Mouse (Mus musculus) limb, embryonic 10.5 days (tissue): ENCODE results near the gene Hsf3. TPM values are rescaled to one million over a fixed set of nuclear protein-coding genes. Genes with fewer than 3 reads are reported as not detected.
"Not testable (repeated sequence)": the region's sequence is repeated elsewhere in the genome, so short reads cannot be mapped to it uniquely, and the experiment has no call there.

Experiments used
- DNase-seq: peaks from one replicate; pipeline ENCODE4 v3.0.0-alpha.2; 2017; ENCODE audit warnings: low spot score
- H3K27ac ChIP-seq: fragments of 300-500 bp; sonication (generic); 2 replicates; pipeline ENCODE4 v1.5.1; 2016; ENCODE audit warnings: mild to moderate bottlenecking
- H3K27me3 ChIP-seq: fragments of 300-500 bp; sonication (generic); 2 replicates; pipeline ENCODE4 v1.6.1; 2016; ENCODE audit warnings: low read depth, mild to moderate bottlenecking; ENCODE audit not compliant: poor library complexity, severe bottlenecking
- H3K36me3 ChIP-seq: fragments of 300-500 bp; sonication (generic); 2 replicates; pipeline ENCODE4 v1.6.1; 2016; ENCODE audit warnings: mild to moderate bottlenecking, moderate library complexity
- H3K4me1 ChIP-seq: fragments of 300-500 bp; sonication (generic); 2 replicates; pipeline ENCODE4 v1.6.1; 2016
- H3K4me3 ChIP-seq: fragments of 300-500 bp; sonication (generic); 2 replicates; pipeline ENCODE4 v1.5.1; 2016; ENCODE audit warnings: mild to moderate bottlenecking, moderate library complexity
- H3K9me3 ChIP-seq: fragments of 300-500 bp; sonication (generic); replicated peaks from 2 replicates; pipeline ENCODE4 v1.6.1; 2016; ENCODE audit warnings: mild to moderate bottlenecking
- WGBS: fragments of 180-500 bp; shearing (Covaris S2); methylation state at CpG from one replicate; pipeline ENCODE4 v1.1.7; 2016; 5-methylcytosine and 5-hydroxymethylcytosine counted together
- polyA plus RNA-seq: library from polyadenylated mRNA; unstranded; fragments of >200 nt; fragmentation: Nextera tagmentation; extraction: Ambion mirVana; gene quantifications from 2 replicates; pipeline ENCODE4 v1.2.1, GENCODE M21; 2016

The Hsf3 gene
- 0.13 TPM in 1 of 2 replicates, not detected in the other for polyA plus RNA-seq

DNA sequence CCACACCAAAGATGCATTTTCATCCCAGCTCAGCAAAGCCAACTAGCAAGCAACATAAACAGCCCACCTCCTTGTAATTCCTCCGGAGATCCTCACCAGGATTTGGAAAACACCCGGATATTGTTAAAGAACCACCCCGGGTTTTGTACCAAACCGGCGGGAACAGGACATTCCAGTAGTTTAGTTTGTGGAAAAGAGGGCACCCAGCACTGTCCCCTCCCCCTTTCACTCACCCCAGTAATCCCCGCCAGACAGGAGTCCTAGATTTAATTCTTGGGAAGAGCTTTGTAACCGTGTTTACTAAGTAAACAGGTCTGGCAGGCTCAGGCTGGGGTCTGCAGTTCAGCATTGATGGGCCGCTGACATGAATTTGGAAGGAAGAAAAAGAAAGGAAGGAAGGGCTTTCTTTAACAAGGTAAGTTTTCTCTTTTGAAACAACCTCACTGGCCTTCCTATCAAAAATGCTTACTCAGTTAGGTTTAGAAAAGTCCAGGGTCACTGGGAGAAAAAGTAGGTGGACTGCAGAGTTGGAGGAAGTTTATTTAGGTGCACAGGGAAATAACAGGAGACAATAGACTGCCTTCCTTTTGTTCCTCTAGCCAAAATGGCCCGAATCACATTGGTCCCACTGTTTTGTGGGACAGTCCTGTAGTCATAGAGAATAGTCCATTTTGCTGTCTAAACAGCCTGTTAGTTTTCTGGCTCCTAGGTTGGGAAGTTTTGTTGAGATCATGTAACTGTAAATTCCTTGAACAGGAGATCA lies at the start of gene Hsf3:
Gene Hsf3 (minus strand): TSS at position 94 of the 763 bp plus-strand sequence.
- Histone ChIP-seq H3K27ac (peak within 1 kb of the TSS; percentile 83), H3K4me1 (no peaks in the 10 kb centered on the region), H3K27me3 (0 out of 2 replicates have a peak, but pooled peaks cover 7% of the 10 kb centered on the region), H3K4me3 (peak within 1 kb of the TSS; percentile 49), H3K36me3 (no peaks in the 10 kb centered on the region), H3K9me3 (no peaks in the 10 kb centered on the region)
- DNase-seq, result peak; percentile 36
- 14% methylated on average over 9 of the region's 9 CpGs for whole genome bisulfite sequencing

DNA sequence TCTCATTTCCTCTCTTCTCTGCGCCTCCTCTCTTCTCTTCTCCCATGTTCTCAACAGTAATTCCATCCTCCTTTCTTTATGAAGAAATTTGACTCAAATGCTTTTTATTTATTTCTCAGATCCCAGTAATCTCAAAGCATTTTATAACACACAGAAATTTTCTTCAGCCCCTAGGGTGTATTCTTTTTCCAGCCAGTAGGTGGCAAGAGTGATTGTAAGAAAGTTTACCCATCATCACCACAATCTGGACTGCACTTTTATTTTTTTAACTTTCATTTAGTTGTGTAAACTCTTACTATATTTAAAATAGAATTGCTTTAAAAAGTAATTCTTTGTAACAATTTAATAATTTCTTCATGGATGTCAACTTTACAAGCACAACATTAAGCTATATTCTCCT lies 45.5 kb upstream of the Hsf3 start:
- Histone ChIP-seq H3K36me3 (peaks cover 4% of the 10 kb centered on the region; the same call in 1 of the 2 replicates), H3K9me3 (no peaks in the 10 kb centered on the region), H3K4me3 (no peak overlapping the region), H3K4me1 (no peaks in the 10 kb centered on the region), H3K27ac (no peak overlapping the region), H3K27me3 (no peaks in the 10 kb centered on the region)
- no peak for DNase-seq
- WGBS, result 56% methylated on average over 1 of the region's 1 CpGs

DNA sequence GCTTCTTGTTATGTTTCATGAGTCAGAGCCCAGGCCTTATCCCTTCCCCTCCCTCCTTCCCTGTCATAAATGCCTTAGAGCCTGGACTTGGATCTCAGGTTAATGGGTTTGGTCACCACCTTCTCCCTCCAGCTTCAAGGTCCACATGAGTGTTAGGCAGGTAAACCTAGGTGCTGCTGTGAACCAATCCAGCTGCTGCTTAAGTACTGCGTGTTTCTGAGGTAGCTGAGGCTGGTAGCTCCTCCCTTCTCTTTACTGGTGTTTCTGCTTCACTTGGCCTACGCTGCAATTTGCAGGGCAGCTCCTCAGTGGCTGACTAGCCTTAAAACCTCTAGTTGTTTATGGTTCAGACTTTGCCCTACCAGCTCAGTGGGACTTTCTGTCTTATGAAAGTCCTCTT lies 945 bp downstream of the Hsf3 start, which contains the start of gene Heph:
Gene Heph (plus strand): TSS at position 211 of the 400 bp plus-strand sequence.
- Histone ChIP-seq H3K4me1 (no peaks in the 10 kb centered on the region), H3K36me3 (no peaks in the 10 kb centered on the region), H3K9me3 (no peaks in the 10 kb centered on the region), H3K27ac (peak within 1 kb of the TSS; percentile 83; the same call in 1 of the 2 replicates), H3K27me3 (0 out of 2 replicates have a peak, but pooled peaks cover 7% of the 10 kb centered on the region), H3K4me3 (peak within 1 kb of the TSS; percentile 49)
- DNase-seq, result no peak
- WGBS, result 51% methylated on average over 2 of the region's 2 CpGs

DNA sequence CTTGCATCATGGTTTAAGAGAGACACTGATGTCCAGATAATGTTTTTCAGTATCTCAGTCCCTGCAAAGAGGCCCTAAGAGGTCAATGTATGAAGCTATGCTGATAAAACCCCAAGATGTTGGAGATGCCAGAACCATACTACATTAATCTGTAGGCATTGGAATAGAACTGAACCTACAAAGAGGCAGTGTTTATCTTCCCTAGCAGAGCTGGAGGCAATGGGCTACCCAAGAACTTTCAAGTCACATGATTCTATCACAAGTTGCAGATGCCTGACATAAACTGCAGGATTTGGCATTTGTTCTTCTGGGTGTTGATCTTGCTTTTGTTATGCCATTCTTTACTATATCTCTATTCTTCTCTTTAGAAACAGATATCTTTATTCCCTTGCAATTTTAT lies 36.7 kb downstream of the Hsf3 start:
- Histone ChIP-seq H3K27ac (no peak overlapping the region), H3K36me3 (no peaks in the 10 kb centered on the region), H3K27me3 (no peaks in the 10 kb centered on the region), H3K4me1 (no peaks in the 10 kb centered on the region), H3K9me3 (no peaks in the 10 kb centered on the region), H3K4me3 (no peak overlapping the region)
- no peak for DNase-seq

DNA sequence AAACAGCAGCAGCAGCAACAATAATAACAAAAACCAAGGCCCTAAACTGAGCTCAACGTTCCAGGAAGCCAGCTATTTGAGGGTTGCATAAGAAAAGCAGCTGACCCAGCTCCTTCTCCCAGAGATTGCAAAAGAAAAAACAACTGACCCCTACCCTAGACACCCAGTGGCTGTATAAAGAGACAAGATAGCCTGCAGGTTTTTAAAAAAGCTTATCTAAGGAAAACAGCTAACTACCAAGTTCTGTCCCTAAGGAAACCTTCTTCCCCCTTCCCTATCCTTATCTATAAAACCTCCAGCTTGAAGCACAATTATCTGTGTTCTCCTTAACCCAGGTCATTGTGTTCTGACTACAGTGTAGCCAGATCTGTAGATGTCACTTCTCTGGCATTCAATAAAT lies 38.4 kb downstream of the Hsf3 start:
- no peaks in the 10 kb centered on the region for H3K4me1 ChIP-seq
- WGBS, result 75% methylated on average over 1 of the region's 1 CpGs
- no peak for DNase-seq

DNA sequence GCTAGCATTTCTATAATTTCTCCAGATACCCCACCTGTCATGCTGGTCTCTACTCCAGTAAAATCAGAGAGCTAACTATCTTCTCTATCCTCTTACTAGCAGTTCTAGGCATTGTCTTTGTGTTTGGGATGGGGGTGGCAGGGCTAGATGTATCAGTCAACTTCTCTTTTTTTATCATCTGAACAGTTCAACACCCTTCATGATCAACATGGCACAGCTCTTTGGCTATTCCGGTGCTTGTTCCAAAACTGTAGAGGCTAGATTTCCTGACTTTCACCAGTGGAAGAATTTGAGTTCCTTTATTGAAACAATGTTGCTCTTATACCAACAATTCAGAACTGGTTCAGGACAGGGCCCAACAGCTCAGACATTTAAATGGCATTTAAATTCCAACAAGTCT lies 39.1 kb downstream of the Hsf3 start:
- 100% methylated on average over 1 of the region's 1 CpGs for WGBS

More for the DNA sequence above, 38.4 kb downstream of the Hsf3 start:
- no peak overlapping the region for H3K4me3 ChIP-seq
- no peaks in the 10 kb centered on the region for H3K36me3 ChIP-seq
- no peaks in the 10 kb centered on the region for H3K9me3 ChIP-seq
- H3K27ac ChIP-seq, result no peak overlapping the region
- H3K27me3 ChIP-seq, result no peaks in the 10 kb centered on the region

DNA sequence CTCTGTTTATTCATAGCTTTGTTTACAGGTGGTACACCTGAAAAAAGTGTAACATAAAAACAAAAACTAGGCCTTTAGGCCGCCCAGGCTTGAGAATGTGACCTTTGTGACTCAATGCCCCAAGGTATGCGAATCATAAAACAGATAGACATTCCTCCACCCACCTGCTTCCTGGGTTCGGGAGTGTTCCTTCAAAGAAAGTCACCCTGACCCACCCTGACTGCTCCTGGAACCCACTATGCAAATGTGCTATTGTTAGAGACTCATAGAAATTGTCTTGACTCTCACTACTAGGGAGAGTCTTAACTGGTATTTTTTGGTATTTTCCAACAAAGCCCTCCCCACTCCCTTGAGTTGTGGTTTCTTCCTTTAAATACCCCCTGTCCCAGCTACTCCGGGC lies 40.7 kb downstream of the Hsf3 start:
- not testable (repeated sequence) for H3K4me3 ChIP-seq, H3K27me3 ChIP-seq, H3K36me3 ChIP-seq, H3K9me3 ChIP-seq, H3K4me1 ChIP-seq, H3K27ac ChIP-seq, DNase-seq
- WGBS, result 82% methylated on average over 4 of the region's 4 CpGs

More for the DNA sequence above, 39.1 kb downstream of the Hsf3 start:
- no peak for DNase-seq
- no peaks in the 10 kb centered on the region for H3K9me3 ChIP-seq
- H3K4me3 ChIP-seq, result no peak overlapping the region
- no peaks in the 10 kb centered on the region for H3K36me3 ChIP-seq
- no peak overlapping the region for H3K27ac ChIP-seq
- no peaks in the 10 kb centered on the region for H3K27me3 ChIP-seq
- H3K4me1 ChIP-seq, result no peaks in the 10 kb centered on the region

DNA sequence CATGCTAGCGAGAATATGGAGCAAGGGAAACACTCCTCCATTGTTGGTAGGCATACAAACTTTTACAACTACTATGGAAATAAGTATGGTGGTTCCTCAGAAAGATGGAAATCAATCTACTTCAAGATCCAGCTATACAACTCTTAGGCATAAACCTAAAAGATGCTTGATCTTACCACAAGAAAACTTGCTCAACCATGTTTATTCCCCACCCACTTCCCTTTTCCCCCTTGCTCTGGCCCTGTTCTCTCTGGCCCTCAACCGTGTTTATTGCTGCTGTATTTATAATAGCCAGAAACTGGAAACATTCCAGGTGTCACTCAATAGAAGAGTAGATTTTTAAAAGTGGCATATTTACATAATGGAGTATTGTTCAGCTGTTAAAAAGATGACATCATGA lies 117.0 kb downstream of the Hsf3 start:
- Histone ChIP-seq H3K27me3 (no peaks in the 10 kb centered on the region), H3K4me3 (no peak overlapping the region), H3K4me1 (no peaks in the 10 kb centered on the region), H3K36me3 (no peaks in the 10 kb centered on the region), H3K27ac (no peak overlapping the region), H3K9me3 (no peaks in the 10 kb centered on the region)
- WGBS, result 80% methylated on average over 2 of the region's 2 CpGs
- DNase-seq, result no peak

DNA sequence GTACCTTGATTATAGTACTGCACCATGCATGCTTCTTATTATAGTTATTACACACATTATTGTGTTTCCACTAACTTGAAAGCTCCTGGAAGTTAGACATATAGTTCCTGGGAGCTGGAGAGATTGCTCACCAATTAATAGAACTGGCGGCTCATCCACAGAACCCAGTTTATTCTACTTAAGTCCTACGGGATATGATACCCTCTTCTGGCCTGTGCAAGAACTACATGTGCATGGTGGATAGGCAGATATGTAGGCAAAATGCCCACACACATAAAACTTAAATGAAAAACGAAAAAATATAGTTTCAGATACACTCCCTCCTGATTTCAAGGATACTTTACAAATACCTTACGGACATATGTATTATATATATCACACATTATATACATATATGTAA lies 126.3 kb downstream of the Hsf3 start:
- H3K4me3 ChIP-seq, result no peak overlapping the region
- H3K27ac ChIP-seq, result no peak overlapping the region
- DNase-seq, result no peak
- no peaks in the 10 kb centered on the region for H3K4me1 ChIP-seq
- H3K36me3 ChIP-seq, result no peaks in the 10 kb centered on the region
- no peaks in the 10 kb centered on the region for H3K9me3 ChIP-seq
- no peaks in the 10 kb centered on the region for H3K27me3 ChIP-seq
- WGBS, result 51% methylated on average over 4 of the region's 4 CpGs

DNA sequence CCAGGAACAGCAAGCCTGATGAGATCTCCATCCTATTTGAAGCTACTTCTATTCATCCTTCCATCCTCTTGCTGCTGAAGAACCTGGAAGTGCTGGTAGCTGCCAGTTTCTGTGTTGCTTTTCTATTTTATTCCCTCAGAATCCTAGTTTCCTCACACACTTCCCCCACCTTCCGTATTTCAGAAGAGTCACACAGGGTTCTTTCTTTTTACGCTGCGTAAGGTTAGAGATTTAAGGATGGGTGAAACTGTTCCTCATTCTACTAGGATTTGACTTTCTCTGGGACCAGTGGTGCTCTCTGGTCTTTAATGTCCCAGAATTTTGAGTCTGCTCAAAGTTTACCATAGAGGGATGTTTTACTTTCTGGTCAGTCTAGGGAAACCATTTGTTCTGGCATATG lies 162.8 kb downstream of the Hsf3 start, which contains the start of gene Vsig4:
Gene Vsig4 (minus strand): TSS at position 101 of the 400 bp plus-strand sequence.
- Histone ChIP-seq H3K27ac (no peak within 1 kb of the TSS), H3K9me3 (no peaks in the 10 kb centered on the region), H3K4me3 (no peak within 1 kb of the TSS), H3K4me1 (no peaks in the 10 kb centered on the region), H3K27me3 (no peaks in the 10 kb centered on the region), H3K36me3 (no peaks in the 10 kb centered on the region)
- DNase-seq, result no peak
- WGBS, result 86% methylated on average over 3 of the region's 3 CpGs

DNA sequence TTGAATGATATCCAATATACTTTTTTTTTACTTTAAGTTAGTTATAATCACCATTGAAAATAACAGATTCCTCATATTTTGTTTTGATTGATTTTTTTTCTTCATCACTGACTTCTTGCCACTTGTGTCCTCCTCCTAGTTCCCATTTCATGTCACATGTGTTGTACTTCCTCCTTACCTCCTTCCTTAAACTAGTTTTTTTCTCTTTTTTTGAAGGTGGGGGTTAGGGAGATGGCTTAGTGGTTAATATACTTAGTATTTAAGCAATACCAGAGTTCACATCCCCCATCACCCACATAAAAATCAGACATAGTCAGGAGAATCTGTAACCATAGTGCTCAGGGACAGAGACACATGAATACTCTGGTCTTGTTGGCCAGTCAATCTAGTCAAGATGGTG lies 199.6 kb downstream of the Hsf3 start:
- Histone ChIP-seq H3K4me3 (no peak overlapping the region), H3K27me3 (no peaks in the 10 kb centered on the region), H3K4me1 (no peaks in the 10 kb centered on the region), H3K36me3 (no peaks in the 10 kb centered on the region), H3K9me3 (no peaks in the 10 kb centered on the region), H3K27ac (no peak overlapping the region)
- no peak for DNase-seq
